Mouse (Mus musculus) ovary, postnatal 10 days (tissue): ENCODE measurements around the gene Gm21310.
"Not testable (repeated sequence)": the region's sequence is repeated elsewhere in the genome, so short reads cannot be mapped to it uniquely, and the experiment has no call there.

Experiments used
- DNase-seq: peaks from one replicate; pipeline ENCODE4 v3.0.0; 2022; ENCODE audit warnings: low spot score

Gm21310 gene

DNA sequence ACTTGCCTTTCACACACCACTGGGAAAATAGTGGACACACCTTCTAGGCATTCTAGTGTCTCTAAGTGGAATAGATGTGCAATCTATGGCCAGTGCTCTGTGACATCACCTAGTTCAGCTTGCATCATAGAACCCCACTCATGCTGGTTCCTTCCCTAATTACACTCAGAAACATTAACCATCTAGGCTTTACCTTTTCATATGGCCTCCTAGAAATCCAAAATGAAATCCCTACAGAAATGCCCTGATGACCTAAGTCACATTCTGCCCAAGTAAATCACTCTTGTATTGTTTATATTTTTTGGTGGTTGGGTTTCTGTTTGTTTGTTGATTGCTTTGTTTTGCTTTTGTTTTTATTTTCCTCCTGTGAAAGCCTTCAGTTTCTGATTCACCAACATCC, at the start of gene Gm21310:
Gene Gm21310 (minus strand): TSS at position 101 of the 400 bp plus-strand sequence.
- DNase-seq: not testable (repeated sequence)
